Mouse (Mus musculus) kidney, adult 2 months (tissue): ENCODE data around the gene Retnlb. TPM values are rescaled to one million over a fixed set of nuclear protein-coding genes. Genes with fewer than 3 reads are reported as not detected.

Experiments
- DNase-seq: peaks from one replicate; pipeline ENCODE4 v3.0.0; 2021
- H3K27ac ChIP-seq: fragments of 200-500 bp; 2 replicates; pipeline ENCODE4 v1.5.1; 2012; ENCODE audit warnings: low read depth, low read length, control low read depth, inconsistent platforms; ENCODE audit not compliant: insufficient read depth
- H3K27me3 ChIP-seq: fragments of 200-500 bp; replicated peaks from 2 replicates; pipeline ENCODE4 v1.6.1; 2012; ENCODE audit warnings: mild to moderate bottlenecking, moderate library complexity, low read length, inconsistent platforms; ENCODE audit not compliant: control insufficient read depth, insufficient read depth
- H3K36me3 ChIP-seq: fragments of 200-500 bp; 2 replicates; pipeline ENCODE4 v1.6.1; 2012; ENCODE audit warnings: mild to moderate bottlenecking, moderate library complexity, low read length, inconsistent platforms; ENCODE audit not compliant: control insufficient read depth, insufficient read depth
- H3K4me1 ChIP-seq: fragments of 200-500 bp; 2 replicates; pipeline ENCODE4 v1.6.1; 2011; ENCODE audit warnings: low read length; ENCODE audit not compliant: control insufficient read depth, insufficient read depth
- H3K4me3 ChIP-seq: fragments of 200-500 bp; 2 replicates; pipeline ENCODE4 v1.5.1; 2011; ENCODE audit warnings: mild to moderate bottlenecking, low read depth, low read length, control low read depth; ENCODE audit not compliant: insufficient read depth
- CTCF ChIP-seq: fragments of 200-500 bp; conservative IDR thresholded peaks from 2 replicates; pipeline ENCODE4 v1.5.1; 2011; ENCODE audit warnings: low read depth, mild to moderate bottlenecking, control low read depth, low read length, moderate library complexity, mixed read lengths; ENCODE audit not compliant: insufficient read depth, insufficient read length
- POLR2A ChIP-seq: fragments of 200-500 bp; IDR thresholded peaks from one replicate; pipeline ENCODE4 v1.6.1; 2011; ENCODE audit warnings: low read depth, low read length, control low read depth
- WGBS: fragments of 180-500 bp; shearing (Covaris S2); methylation state at CpG from one replicate; pipeline ENCODE4 v1.1.7; 2018; 5-methylcytosine and 5-hydroxymethylcytosine counted together
- polyA plus RNA-seq: library from polyadenylated mRNA; depleted of rRNA; stranded (reverse); fragments of >200 nt; gene quantifications from 2 replicates; pipeline ENCODE4 v1.2.3, GENCODE M21; 2012

Retnlb gene
- polyA plus RNA-seq, 1 experiment, result not detected

GRCm38 (mm10) chr16:48799470-48799869, 17.2 kb upstream of the Retnlb start:
- TF ChIP-seq POLR2A (no peak), CTCF (no peak)
- 79% methylated on average over 3 of the region's 3 CpGs for WGBS
- Histone ChIP-seq H3K4me3 (no peak overlapping the region), H3K27ac (no peak overlapping the region), H3K36me3 (no peaks in the 10 kb centered on the region), H3K27me3 (no peaks in the 10 kb centered on the region), H3K4me1 (no peaks in the 10 kb centered on the region)
- no peak for DNase-seq

GRCm38 (mm10) chr16:48800906-48801305, 15.8 kb upstream of the Retnlb start:
- no peak overlapping the region for H3K27ac ChIP-seq
- 87% methylated on average over 2 of the region's 2 CpGs for WGBS

GRCm38 (mm10) chr16:48805412-48805811, 11.2 kb upstream of the Retnlb start:
- TF ChIP-seq POLR2A, result no peak
- TF ChIP-seq CTCF, result no peak
- H3K4me3 ChIP-seq, result no peak overlapping the region
- DNase-seq, result no peak
- no peaks in the 10 kb centered on the region for H3K27me3 ChIP-seq
- H3K4me1 ChIP-seq, result no peaks in the 10 kb centered on the region
- no peaks in the 10 kb centered on the region for H3K36me3 ChIP-seq
- WGBS, result 70% methylated on average over 1 of the region's 1 CpGs
- H3K27ac ChIP-seq, result no peak overlapping the region

More at GRCm38 (mm10) chr16:48800906-48801305, 15.8 kb upstream of the Retnlb start:
- Histone ChIP-seq H3K36me3 (no peaks in the 10 kb centered on the region), H3K4me1 (no peaks in the 10 kb centered on the region), H3K27me3 (no peaks in the 10 kb centered on the region), H3K4me3 (no peak overlapping the region)
- DNase-seq, result no peak
- no peak for TF ChIP-seq POLR2A
- no peak for TF ChIP-seq CTCF

GRCm38 (mm10) chr16:48806521-48806920, 10.1 kb upstream of the Retnlb start:
- Histone ChIP-seq H3K27ac (no peak overlapping the region), H3K36me3 (no peaks in the 10 kb centered on the region), H3K4me3 (no peak overlapping the region), H3K4me1 (no peaks in the 10 kb centered on the region), H3K27me3 (no peaks in the 10 kb centered on the region)
- 87% methylated on average over 1 of the region's 1 CpGs for WGBS
- TF ChIP-seq POLR2A (no peak), CTCF (no peak)
- DNase-seq, result no peak

DNA sequence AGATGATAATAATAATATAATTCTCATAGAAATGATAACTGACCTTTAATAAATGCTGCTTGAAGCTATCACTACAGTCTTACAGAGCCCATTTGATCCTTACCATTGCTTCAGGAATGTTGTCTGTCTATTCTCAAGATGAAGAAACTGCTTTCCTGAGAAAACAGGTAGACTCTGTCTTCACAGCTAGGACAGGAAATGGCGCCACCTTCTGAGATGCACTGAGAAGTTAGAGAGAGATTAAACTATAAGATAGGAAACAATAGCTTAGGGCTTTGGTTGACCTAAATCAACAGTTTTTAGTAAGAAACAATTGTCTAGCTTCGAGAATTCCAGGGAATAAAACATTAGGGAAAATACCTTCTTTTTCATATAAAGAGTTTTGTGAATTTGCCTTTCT, 7.3 kb upstream of the Retnlb start:
- Histone ChIP-seq H3K27me3 (no peaks in the 10 kb centered on the region), H3K36me3 (no peaks in the 10 kb centered on the region), H3K27ac (no peak overlapping the region), H3K4me3 (no peak overlapping the region), H3K4me1 (no peaks in the 10 kb centered on the region)
- 54% methylated on average over 2 of the region's 2 CpGs for WGBS
- no peak for DNase-seq
- no peak for TF ChIP-seq CTCF
- no peak for TF ChIP-seq POLR2A

DNA sequence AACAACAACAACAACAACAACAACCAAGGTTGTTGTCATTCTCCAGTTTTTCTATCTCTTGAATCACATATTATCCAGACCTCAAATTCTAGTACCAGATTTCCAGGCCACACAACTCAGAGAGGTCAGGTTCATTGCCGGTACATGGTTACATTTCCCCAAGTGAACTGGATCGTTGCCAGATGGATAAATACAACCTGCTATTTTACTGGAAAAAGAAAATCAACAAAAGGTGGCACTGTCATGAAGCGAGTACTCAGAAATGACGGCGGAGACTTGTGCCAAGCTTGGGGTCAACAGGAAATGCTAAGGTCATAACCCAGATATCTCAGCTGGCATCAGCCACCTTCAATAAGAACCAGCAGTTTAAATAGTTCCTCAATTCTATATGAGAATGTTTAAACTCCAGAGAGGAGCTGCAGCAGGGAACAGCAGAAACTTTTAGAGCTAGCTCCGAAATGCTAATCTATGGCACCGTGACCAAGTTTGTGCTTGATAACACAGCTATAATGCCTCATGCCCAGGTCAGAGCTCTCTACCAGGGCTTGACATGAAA, 4.7 kb upstream of the Retnlb start:
- peak; percentile 2 for DNase-seq
- Histone ChIP-seq H3K4me1 (no peaks in the 10 kb centered on the region), H3K27ac (no peak overlapping the region), H3K36me3 (no peaks in the 10 kb centered on the region), H3K27me3 (no peaks in the 10 kb centered on the region), H3K4me3 (no peak overlapping the region)
- 61% methylated on average over 7 of the region's 7 CpGs for WGBS
- TF ChIP-seq POLR2A, result no peak
- no peak for TF ChIP-seq CTCF

- no peak overlapping the region for H3K4me3 ChIP-seq
- no peaks in the 10 kb centered on the region for H3K27me3 ChIP-seq
- H3K4me1 ChIP-seq, result no peaks in the 10 kb centered on the region
- no peaks in the 10 kb centered on the region for H3K36me3 ChIP-seq
- no peak overlapping the region for H3K27ac ChIP-seq
- WGBS, result 90% methylated on average over 6 of the region's 6 CpGs
- no peak for TF ChIP-seq CTCF
- TF ChIP-seq POLR2A, result no peak
- no peak for DNase-seq
These were observed 1.9 kb downstream of the Retnlb start for GRCm38 (mm10) chr16:48818524-48818923.
